Mouse (Mus musculus) heart, embryonic 11.5 days (tissue): ENCODE measurements around the gene Ptprm. TPM values are rescaled to one million over a fixed set of nuclear protein-coding genes. Genes with fewer than 3 reads are reported as not detected.

Experiments
- ATAC-seq: fragments of 200-750 bp; cut with Nextera tagmentation; replicated peaks from 2 replicates; pipeline ENCODE4 v1.8.0; 2017; ENCODE audit warnings: moderate library complexity; ENCODE audit not compliant: insufficient number of reproducible peaks, low FRiP score, low TSS enrichment
- H3K27ac ChIP-seq: fragments of 300-500 bp; sonication (generic); 2 replicates; pipeline ENCODE4 v1.5.1; 2014; ENCODE audit warnings: mild to moderate bottlenecking, low read depth, low read length
- H3K27me3 ChIP-seq: fragments of 300-500 bp; sonication (generic); 2 replicates; pipeline ENCODE4 v1.6.1; 2014; ENCODE audit warnings: mild to moderate bottlenecking, low read length, mixed read lengths; ENCODE audit not compliant: control insufficient read depth, insufficient read depth
- H3K36me3 ChIP-seq: fragments of 300-500 bp; sonication (generic); 2 replicates; pipeline ENCODE4 v1.6.1; 2014; ENCODE audit warnings: mild to moderate bottlenecking, low read length, moderate library complexity, mixed read lengths; ENCODE audit not compliant: control insufficient read depth, insufficient read depth
- H3K4me1 ChIP-seq: fragments of 300-500 bp; sonication (generic); 2 replicates; pipeline ENCODE4 v1.6.1; 2014; ENCODE audit warnings: low read length; ENCODE audit not compliant: control insufficient read depth, insufficient read depth
- H3K4me2 ChIP-seq: fragments of 300-500 bp; sonication (generic); 2 replicates; pipeline ENCODE4 v1.6.1; 2014; ENCODE audit warnings: mild to moderate bottlenecking, moderate library complexity
- H3K4me3 ChIP-seq: fragments of 300-500 bp; sonication (generic); 2 replicates; pipeline ENCODE4 v1.5.1; 2014; ENCODE audit warnings: low read depth, low read length
- H3K9ac ChIP-seq: fragments of 300-500 bp; sonication (generic); 2 replicates; pipeline ENCODE4 v1.6.1; 2014; ENCODE audit warnings: mild to moderate bottlenecking, low read depth, low read length, moderate library complexity
- H3K9me3 ChIP-seq: fragments of 300-500 bp; sonication (generic); replicated peaks from 2 replicates; pipeline ENCODE4 v1.6.1; 2016; ENCODE audit warnings: low read length; ENCODE audit not compliant: control insufficient read depth
- WGBS: fragments of 180-500 bp; shearing (Covaris S2); extraction: QIAGEN DNeasy Blood & Tissue Kit; methylation state at CpG from one replicate; pipeline ENCODE4 v1.1.7; 2014; ENCODE audit not compliant: insufficient replicate concordance; 5-methylcytosine and 5-hydroxymethylcytosine counted together
- polyA plus RNA-seq: library from polyadenylated mRNA; unstranded; fragments of >200 nt; fragmentation: Nextera tagmentation; extraction: Ambion mirVana; gene quantifications from 2 replicates; pipeline ENCODE4 v1.2.1, GENCODE M21; 2014

Ptprm gene
- polyA plus RNA-seq, 1 experiment from 2014 or later, result 15.9 TPM

DNA sequence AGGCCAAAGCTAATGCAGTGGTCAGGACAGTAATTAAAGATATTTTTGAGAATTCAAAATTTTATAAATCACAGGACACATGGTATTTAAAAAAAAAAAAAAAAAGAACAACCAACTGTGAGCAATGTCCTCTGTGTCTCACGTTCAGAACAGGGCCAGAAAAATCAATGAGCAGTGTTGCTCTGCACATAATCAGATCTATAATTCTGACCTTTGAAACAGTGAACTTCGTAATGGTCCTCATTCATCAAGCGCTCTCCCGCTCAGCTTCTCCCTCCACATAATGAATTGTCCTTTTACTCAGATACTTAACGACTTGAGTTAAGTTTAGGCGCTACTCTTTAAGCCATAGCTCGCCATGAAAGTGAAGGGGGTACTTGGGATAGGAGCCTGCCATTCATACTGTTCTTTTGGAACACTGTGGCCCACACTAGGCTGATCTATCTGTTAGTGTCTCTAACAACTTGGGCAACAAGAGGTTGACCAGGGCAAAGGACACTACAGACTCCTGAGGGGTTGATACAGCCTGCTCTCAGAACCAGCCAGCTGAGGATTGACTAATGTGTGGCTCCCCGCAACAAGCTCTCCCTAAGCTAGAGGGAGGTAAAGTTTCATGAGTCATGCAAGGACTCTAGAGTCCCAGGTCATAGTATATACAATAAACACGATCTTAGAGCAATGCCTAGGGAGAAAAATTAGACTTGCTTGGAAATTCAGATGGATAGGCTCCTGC is 473.1 kb downstream of the Ptprm start:
- no peaks in the 10 kb centered on the region for H3K27me3 ChIP-seq
- H3K27ac ChIP-seq, result no peak overlapping the region
- WGBS, result 84% methylated on average over 9 of the region's 9 CpGs
- H3K4me3 ChIP-seq, result no peak overlapping the region
- no peaks in the 10 kb centered on the region for H3K36me3 ChIP-seq
- ATAC-seq, result no peak
- H3K4me2 ChIP-seq, result no peak overlapping the region
- no peaks in the 10 kb centered on the region for H3K9me3 ChIP-seq
- H3K9ac ChIP-seq, result no peak overlapping the region
- no peaks in the 10 kb centered on the region for H3K4me1 ChIP-seq

GRCm38 (mm10) chr17:66879151-66879550 is 475.1 kb downstream of the Ptprm start:
- Histone ChIP-seq H3K4me1 (no peaks in the 10 kb centered on the region), H3K4me2 (no peak overlapping the region), H3K9ac (no peak overlapping the region), H3K27ac (no peak overlapping the region), H3K27me3 (no peaks in the 10 kb centered on the region), H3K4me3 (no peak overlapping the region), H3K36me3 (no peaks in the 10 kb centered on the region), H3K9me3 (no peaks in the 10 kb centered on the region)
- WGBS, result 75% methylated on average over 2 of the region's 2 CpGs
- no peak for ATAC-seq

- ATAC-seq, result no peak
- WGBS, result 50% methylated on average over 6 of the region's 6 CpGs
These were observed 476.7 kb downstream of the Ptprm start for GRCm38 (mm10) chr17:66877582-66877981.

DNA sequence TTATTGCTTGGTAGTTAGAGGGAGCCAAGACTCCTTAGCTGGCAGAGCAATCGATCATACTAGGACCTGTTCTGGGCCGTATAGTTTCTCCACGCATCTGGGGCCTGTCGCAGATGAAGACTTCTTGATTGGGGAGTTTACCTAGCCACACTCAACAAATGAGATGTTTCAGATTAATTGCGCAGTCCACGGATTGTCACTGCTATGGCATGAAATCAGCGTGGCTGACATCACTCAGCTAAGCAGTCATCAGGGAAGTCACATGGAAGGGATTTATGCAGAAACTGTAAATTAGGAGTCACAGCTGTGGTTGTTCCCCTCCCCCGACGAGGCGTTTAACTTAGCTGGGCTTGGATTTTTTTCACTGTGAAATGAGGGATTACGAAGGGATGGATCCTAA is 479.4 kb downstream of the Ptprm start:
- no peak overlapping the region for H3K27ac ChIP-seq
- H3K4me2 ChIP-seq, result no peak overlapping the region
- H3K9ac ChIP-seq, result no peak overlapping the region
- H3K27me3 ChIP-seq, result no peaks in the 10 kb centered on the region
- 83% methylated on average over 11 of the region's 11 CpGs for WGBS
- no peak for ATAC-seq
- no peak overlapping the region for H3K4me3 ChIP-seq
- H3K36me3 ChIP-seq, result no peaks in the 10 kb centered on the region
- H3K9me3 ChIP-seq, result no peaks in the 10 kb centered on the region
- no peaks in the 10 kb centered on the region for H3K4me1 ChIP-seq

More at GRCm38 (mm10) chr17:66877582-66877981, 476.7 kb downstream of the Ptprm start:
- Histone ChIP-seq H3K9ac (no peak overlapping the region), H3K27me3 (no peaks in the 10 kb centered on the region), H3K4me3 (no peak overlapping the region), H3K36me3 (no peaks in the 10 kb centered on the region), H3K9me3 (no peaks in the 10 kb centered on the region), H3K27ac (no peak overlapping the region), H3K4me1 (no peaks in the 10 kb centered on the region), H3K4me2 (no peak overlapping the region)

DNA sequence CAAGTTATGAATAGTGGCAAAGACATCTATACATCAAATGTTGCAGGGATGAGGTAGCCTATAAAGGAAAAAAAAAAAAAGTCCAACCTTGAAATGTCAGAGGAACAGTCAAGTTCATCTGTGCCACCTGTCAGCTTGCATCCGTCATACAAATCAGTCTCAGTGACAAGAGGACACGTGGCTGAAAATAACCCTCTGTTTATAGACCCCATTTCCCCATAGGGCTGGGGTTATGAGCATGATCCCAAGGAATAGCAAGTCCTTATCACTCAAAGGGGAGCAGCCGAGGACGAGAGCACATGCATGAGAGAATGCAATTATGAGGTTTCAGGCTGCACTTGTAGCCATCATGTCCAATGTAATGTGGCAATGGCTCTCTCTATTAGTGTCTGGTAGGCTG is 482.9 kb downstream of the Ptprm start:
- Histone ChIP-seq H3K4me1 (no peaks in the 10 kb centered on the region), H3K36me3 (no peaks in the 10 kb centered on the region), H3K4me2 (no peak overlapping the region), H3K27ac (no peak overlapping the region), H3K4me3 (no peak overlapping the region), H3K9me3 (no peaks in the 10 kb centered on the region), H3K27me3 (no peaks in the 10 kb centered on the region), H3K9ac (no peak overlapping the region)
- no peak for ATAC-seq
- WGBS, result 77% methylated on average over 4 of the region's 4 CpGs

DNA sequence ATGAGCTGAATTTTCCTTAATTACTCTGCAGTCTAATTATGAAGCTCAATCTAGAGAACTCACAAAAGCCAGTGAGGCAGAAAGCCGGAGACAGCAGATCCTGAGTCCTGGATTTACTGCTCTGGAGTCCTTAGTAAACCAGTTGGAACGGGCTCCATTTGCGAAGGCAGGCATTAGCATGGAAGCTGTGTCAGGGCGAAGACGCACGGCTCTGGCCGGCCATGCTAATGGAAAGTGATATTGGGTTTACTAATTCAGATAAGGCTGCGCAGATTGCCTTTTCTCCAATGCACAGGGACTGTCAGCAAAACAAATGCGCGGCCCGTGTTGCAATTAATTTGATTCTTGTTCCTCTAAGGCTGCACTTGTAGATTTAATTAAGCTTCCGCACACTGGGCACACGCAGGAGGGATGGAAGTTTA is 484.7 kb downstream of the Ptprm start:
- H3K27ac ChIP-seq, result no peak overlapping the region
- no peak overlapping the region for H3K4me3 ChIP-seq
- ATAC-seq, result no peak
- no peaks in the 10 kb centered on the region for H3K27me3 ChIP-seq
- H3K4me1 ChIP-seq, result no peaks in the 10 kb centered on the region
- no peak overlapping the region for H3K4me2 ChIP-seq
- no peak overlapping the region for H3K9ac ChIP-seq
- WGBS, result 90% methylated on average over 13 of the region's 13 CpGs
- no peaks in the 10 kb centered on the region for H3K9me3 ChIP-seq
- H3K36me3 ChIP-seq, result no peaks in the 10 kb centered on the region

DNA sequence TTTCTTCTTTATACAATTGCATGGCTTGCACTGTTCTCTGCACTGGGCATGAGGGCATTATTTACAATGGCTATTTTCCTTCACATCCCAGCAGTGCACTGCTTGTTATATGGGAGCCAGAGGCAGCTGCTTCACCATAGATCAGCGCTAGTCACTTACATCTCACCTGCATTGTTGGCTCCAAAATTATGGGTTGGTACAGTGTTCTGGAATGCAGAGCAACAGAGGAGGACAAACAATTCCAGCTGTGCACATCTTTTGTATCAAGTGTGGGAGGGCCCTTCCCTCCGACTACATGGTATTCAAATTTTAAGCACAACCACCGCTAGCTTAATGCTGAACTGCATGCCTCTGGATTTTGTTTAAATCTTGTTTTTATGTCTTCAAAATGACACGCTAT is 489.8 kb downstream of the Ptprm start:
- 86% methylated on average over 4 of the region's 4 CpGs for WGBS
- ATAC-seq, result no peak

GRCm38 (mm10) chr17:66861557-66861956 is 492.7 kb downstream of the Ptprm start:
- Histone ChIP-seq H3K27me3 (no peaks in the 10 kb centered on the region), H3K4me3 (no peak overlapping the region), H3K9ac (no peak overlapping the region), H3K4me2 (no peak overlapping the region), H3K36me3 (no peaks in the 10 kb centered on the region), H3K4me1 (no peaks in the 10 kb centered on the region), H3K27ac (no peak overlapping the region), H3K9me3 (no peaks in the 10 kb centered on the region)
- 27% methylated on average over 2 of the region's 2 CpGs for WGBS
- no peak for ATAC-seq

More for the DNA sequence above, 489.8 kb downstream of the Ptprm start:
- Histone ChIP-seq H3K36me3 (no peaks in the 10 kb centered on the region), H3K4me1 (no peaks in the 10 kb centered on the region), H3K27me3 (no peaks in the 10 kb centered on the region), H3K4me2 (no peak overlapping the region), H3K27ac (no peak overlapping the region), H3K9me3 (no peaks in the 10 kb centered on the region), H3K9ac (no peak overlapping the region), H3K4me3 (no peak overlapping the region)

DNA sequence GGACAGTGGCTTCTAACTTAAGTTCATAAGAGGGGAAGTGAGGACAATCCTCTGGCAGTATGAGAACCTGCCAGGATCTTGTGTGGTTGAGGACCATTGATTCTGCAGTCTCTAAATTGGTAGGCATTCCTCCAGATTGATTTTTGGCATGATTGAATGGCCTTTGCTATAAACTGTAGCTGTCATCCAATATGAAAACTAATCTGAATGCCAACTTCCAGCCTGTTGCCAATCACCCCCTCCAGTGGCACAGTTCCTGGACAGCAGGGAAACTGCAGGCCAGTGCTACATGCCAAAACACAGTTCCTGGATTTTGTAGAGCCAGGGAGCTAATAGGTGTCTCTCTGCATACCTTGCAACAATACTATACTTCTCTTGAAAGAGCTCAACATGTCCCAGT is 495.5 kb downstream of the Ptprm start:
- Histone ChIP-seq H3K27me3 (no peaks in the 10 kb centered on the region), H3K4me1 (no peaks in the 10 kb centered on the region), H3K4me2 (no peak overlapping the region), H3K9me3 (no peaks in the 10 kb centered on the region), H3K9ac (no peak overlapping the region), H3K4me3 (no peak overlapping the region), H3K27ac (no peak overlapping the region), H3K36me3 (no peaks in the 10 kb centered on the region)
- no peak for ATAC-seq
